Mouse (Mus musculus) liver, embryonic 12.5 days (tissue): ENCODE measurements around the gene Arid3c. TPM values are rescaled to one million over a fixed set of nuclear protein-coding genes. Genes with fewer than 3 reads are reported as not detected.

Experiments used
- ATAC-seq: fragments of 200-750 bp; cut with Nextera tagmentation; 2 replicates; pipeline ENCODE4 v1.8.0; 2017; ENCODE audit warnings: moderate number of reproducible peaks, mild to moderate bottlenecking, moderate library complexity
- H3K27ac ChIP-seq: fragments of 300-500 bp; sonication (generic); 2 replicates; pipeline ENCODE4 v1.5.1; 2016; ENCODE audit warnings: mild to moderate bottlenecking
- H3K27me3 ChIP-seq: fragments of 300-500 bp; sonication (generic); replicated peaks from 2 replicates; pipeline ENCODE4 v1.6.1; 2016; ENCODE audit warnings: mild to moderate bottlenecking, moderate library complexity
- H3K36me3 ChIP-seq: fragments of 300-500 bp; sonication (generic); 2 replicates; pipeline ENCODE4 v1.6.1; 2016; ENCODE audit warnings: mild to moderate bottlenecking, moderate library complexity
- H3K4me1 ChIP-seq: fragments of 300-500 bp; sonication (generic); 2 replicates; pipeline ENCODE4 v1.6.1; 2016
- H3K4me2 ChIP-seq: fragments of 300-500 bp; sonication (generic); 2 replicates; pipeline ENCODE4 v1.6.1; 2016; ENCODE audit warnings: mild to moderate bottlenecking, moderate library complexity
- H3K4me3 ChIP-seq: fragments of 300-500 bp; sonication (generic); 2 replicates; pipeline ENCODE4 v1.5.1; 2016; ENCODE audit warnings: mild to moderate bottlenecking, moderate library complexity
- H3K9ac ChIP-seq: fragments of 300-500 bp; sonication (generic); 2 replicates; pipeline ENCODE4 v1.6.1; 2016; ENCODE audit warnings: mild to moderate bottlenecking, moderate library complexity
- H3K9me3 ChIP-seq: fragments of 300-500 bp; sonication (generic); replicated peaks from 2 replicates; pipeline ENCODE4 v1.6.1; 2016; ENCODE audit warnings: mild to moderate bottlenecking, moderate library complexity
- WGBS: fragments of 180-500 bp; shearing (Covaris S2); methylation state at CpG from one replicate; pipeline ENCODE4 v1.1.7; 2016; ENCODE audit not compliant: insufficient replicate concordance; 5-methylcytosine and 5-hydroxymethylcytosine counted together
- polyA plus RNA-seq: library from polyadenylated mRNA; unstranded; fragments of >200 nt; fragmentation: Nextera tagmentation; extraction: Ambion mirVana; gene quantifications from 2 replicates; pipeline ENCODE4 v1.2.1, GENCODE M21; 2016

The Arid3c gene
- polyA plus RNA-seq, 1 experiment from 2014 or later: not detected

DNA sequence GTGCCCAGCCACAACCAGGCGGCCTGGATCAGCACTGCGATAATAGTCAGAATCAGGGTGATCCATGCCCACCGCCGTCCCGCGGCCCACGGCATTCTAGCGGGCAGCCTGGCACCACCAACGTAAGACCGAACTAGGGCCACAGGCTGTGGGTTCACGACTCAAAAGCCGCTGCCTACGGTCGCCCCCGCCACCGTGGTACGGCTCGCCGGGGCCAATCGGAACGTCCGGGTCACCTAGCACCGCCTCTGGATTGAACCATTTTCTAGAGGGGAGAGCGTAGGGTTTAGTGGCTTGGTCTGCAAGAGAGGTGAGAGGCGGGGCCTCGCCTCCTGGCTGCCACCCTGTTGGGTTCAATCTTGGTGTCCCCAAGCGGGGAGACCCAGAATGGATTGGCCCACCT is 10.2 kb upstream of the Arid3c start:
- Histone ChIP-seq H3K4me3 (peak overlapping the region; percentile 68), H3K4me1 (peaks cover 42% of the 10 kb centered on the region), H3K27me3 (no peaks in the 10 kb centered on the region), H3K36me3 (peaks cover 17% of the 10 kb centered on the region), H3K9me3 (peaks cover 4% of the 10 kb centered on the region), H3K9ac (peak overlapping the region; percentile 71), H3K4me2 (peak overlapping the region; percentile 83), H3K27ac (peak overlapping the region; percentile 70)
- 2% methylated on average over 27 of the region's 27 CpGs for WGBS
- peak; percentile 94 for ATAC-seq

DNA sequence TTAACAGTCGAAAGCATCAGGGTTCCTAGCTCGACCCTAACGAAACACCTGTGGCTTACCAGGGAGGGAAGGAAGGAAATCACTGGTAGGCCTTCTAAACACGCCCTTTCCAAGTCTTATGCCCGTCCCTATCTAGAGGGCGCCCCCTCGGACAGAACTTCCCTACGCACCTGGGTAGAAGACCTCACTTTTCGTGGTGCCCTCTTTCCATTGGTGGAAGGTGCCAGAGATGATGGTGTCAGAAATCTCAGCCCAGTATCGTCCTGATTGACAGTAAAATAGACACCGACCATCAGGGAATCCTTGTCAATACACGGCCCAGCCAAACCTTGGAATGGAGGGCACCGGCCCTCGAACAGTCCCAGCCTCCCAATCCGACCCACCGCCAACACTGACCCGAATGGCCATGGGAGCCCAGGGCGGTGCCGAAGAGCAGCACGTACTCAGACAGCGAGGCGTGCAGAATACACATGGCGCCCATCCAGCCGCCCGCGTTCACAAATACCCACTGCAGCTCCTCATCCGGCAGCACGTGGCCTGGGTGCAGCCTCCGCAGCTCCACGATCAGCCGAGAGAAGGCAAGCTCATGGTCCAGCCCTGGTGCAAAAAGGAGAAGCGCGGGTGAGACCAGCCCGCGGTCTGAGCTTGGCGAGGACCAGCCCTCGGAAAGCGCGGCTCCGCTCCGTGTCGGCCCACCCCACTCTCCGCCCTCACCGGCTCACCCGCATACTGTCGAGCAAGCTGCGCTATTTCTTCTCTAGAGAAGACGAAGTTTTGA is 9.6 kb upstream of the Arid3c start:
- WGBS: under 1% methylated on average over 48 of the region's 48 CpGs
- no peaks in the 10 kb centered on the region for H3K9me3 ChIP-seq
- H3K9ac ChIP-seq: peak overlapping the region; percentile 71
- peaks cover 42% of the 10 kb centered on the region for H3K4me1 ChIP-seq
- peak; percentile 84 for ATAC-seq
- peak overlapping the region; percentile 83 for H3K4me2 ChIP-seq
- peak overlapping the region; percentile 68 for H3K4me3 ChIP-seq
- H3K27ac ChIP-seq: peak overlapping the region; percentile 70
- peaks cover 17% of the 10 kb centered on the region for H3K36me3 ChIP-seq
- no peaks in the 10 kb centered on the region for H3K27me3 ChIP-seq

DNA sequence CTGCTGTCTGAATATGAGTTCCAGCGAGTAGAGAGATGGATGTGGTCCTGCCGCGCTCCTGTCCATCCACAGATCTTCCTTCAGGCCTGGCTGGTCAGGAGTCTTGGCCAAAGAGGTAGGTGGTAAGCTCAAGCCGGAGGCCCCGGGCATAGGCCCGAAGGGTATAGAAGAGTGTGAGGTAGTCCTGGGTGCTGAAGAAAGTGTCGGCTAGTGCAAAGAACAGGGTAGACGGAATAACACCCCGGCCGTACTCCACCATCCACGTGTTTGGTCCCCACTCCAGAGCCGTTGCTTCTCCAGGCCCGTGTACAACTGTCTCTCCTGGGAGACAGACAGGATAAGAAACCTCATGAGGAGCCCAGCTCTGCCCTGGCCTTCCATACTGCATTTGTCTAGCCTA is 8.3 kb upstream of the Arid3c start:
- Histone ChIP-seq H3K4me1 (peaks cover 42% of the 10 kb centered on the region), H3K9me3 (no peaks in the 10 kb centered on the region), H3K36me3 (peaks cover 17% of the 10 kb centered on the region), H3K4me2 (peak overlapping the region; percentile 83; the same call in 1 of the 2 replicates), H3K9ac (no peak overlapping the region), H3K27me3 (peaks cover 8% of the 10 kb centered on the region), H3K27ac (no peak overlapping the region), H3K4me3 (0 out of 2 replicates have a peak overlapping the region, but pooled peaks have one; percentile 68)
- ATAC-seq: no peak
- WGBS: 89% methylated on average over 13 of the region's 13 CpGs

DNA sequence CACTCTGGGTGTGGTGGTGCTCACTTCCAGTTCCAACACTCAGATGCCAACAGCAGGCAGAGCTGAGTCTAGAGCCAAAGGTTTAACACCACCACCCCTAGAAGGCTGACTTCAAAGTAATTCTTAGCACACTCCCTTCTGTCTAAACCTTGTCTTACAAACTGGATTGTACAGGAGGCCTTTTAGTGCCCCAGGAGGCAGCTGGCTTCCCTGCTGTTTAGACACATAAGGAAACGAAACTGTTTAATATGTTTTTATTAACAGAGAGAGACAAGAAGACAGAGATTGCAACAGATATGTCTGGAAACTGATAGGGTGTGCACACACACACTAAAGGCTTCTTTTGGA is 7.3 kb upstream of the Arid3c start:
- no peaks in the 10 kb centered on the region for H3K9me3 ChIP-seq
- peaks cover 17% of the 10 kb centered on the region for H3K36me3 ChIP-seq
- no peak for ATAC-seq
- no peak overlapping the region for H3K4me3 ChIP-seq
- H3K27ac ChIP-seq: no peak overlapping the region
- H3K4me1 ChIP-seq: peaks cover 42% of the 10 kb centered on the region
- no peak overlapping the region for H3K4me2 ChIP-seq
- H3K9ac ChIP-seq: no peak overlapping the region
- WGBS: 80% methylated on average over 1 of the region's 1 CpGs
- peaks cover 18% of the 10 kb centered on the region for H3K27me3 ChIP-seq

DNA sequence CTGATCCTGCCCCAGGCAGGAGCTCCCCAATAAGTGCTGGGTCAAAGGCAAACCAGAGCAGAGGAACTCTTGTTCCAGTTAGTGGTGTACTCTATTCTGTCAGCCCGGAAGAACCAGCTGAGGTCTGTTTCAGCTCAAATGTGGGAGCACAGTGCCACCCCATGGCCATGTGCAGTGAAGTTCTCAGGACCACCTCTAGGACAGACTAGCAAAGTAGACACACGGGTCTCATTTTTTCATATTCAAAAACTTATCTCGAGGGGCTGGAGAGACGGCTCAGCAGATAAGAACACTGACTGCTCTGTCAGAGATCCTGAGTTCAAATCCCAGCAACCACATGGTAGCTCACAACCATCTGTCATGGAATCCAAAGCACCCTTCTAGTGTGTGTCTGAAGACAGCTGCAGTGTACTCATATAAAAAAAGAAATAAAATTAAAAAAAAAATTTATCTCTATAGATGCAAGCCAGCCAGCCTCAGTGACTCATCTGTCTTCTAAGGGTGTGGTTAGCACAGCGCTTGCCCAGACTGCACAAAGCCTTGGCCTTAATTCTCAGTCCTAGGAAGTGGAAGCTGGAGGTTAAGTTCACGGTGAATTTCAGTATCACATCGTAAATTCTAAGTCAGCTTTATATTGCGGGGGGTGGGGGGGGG is 6.8 kb upstream of the Arid3c start:
- H3K9me3 ChIP-seq: no peaks in the 10 kb centered on the region
- peaks cover 17% of the 10 kb centered on the region for H3K36me3 ChIP-seq
- no peak overlapping the region for H3K9ac ChIP-seq
- H3K4me1 ChIP-seq: peaks cover 42% of the 10 kb centered on the region
- no peak overlapping the region for H3K4me2 ChIP-seq
- no peak overlapping the region for H3K4me3 ChIP-seq
- no peak overlapping the region for H3K27ac ChIP-seq
- WGBS: 38% methylated on average over 8 of the region's 8 CpGs
- H3K27me3 ChIP-seq: peaks cover 23% of the 10 kb centered on the region
- no peak for ATAC-seq

DNA sequence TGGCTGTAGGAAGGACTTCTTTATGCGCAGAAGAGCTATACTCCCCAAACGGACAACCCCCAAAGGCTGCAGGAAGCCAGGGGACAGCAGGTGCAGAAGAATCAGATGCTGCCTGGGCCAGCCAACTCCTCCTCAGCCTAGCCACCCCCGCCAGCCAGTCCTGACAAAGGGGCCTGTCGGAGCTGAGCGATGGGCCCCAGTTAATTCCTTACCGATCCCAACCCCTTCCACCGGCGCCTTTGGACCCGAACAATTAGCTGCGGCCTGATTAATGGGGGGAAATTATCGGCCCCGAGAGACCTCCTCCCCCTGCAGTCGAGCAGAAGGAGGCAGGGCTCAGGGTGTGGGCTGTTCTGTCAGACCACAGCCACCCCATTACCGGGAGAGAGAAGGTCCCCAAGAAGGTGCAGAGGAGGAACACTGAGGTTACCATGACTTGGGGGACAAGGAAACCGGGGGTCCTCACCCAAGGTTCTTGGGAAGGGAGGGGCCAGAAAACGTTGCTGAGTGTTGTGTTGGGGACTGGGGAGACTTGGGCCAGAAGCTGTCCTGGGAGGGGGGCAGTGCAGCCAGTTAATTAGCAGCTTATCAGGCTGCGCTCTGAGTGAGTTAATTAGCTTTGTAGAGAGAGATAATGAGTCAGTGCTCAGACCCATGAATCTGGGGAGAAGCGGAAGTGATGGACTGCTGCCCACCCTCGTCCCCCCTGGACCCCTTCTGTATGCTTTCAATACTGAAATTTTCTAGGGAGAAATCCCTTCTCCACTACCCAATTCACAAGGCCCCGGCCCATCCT is 3.9 kb downstream of the Arid3c start:
- 19% methylated on average over 20 of the region's 20 CpGs for WGBS
- Histone ChIP-seq H3K27ac (no peak overlapping the region), H3K4me2 (no peak overlapping the region), H3K9me3 (no peaks in the 10 kb centered on the region), H3K9ac (no peak overlapping the region), H3K27me3 (peaks cover 85% of the 10 kb centered on the region), H3K4me1 (peaks cover 24% of the 10 kb centered on the region), H3K36me3 (no peaks in the 10 kb centered on the region), H3K4me3 (no peak overlapping the region)
- no peak for ATAC-seq

DNA sequence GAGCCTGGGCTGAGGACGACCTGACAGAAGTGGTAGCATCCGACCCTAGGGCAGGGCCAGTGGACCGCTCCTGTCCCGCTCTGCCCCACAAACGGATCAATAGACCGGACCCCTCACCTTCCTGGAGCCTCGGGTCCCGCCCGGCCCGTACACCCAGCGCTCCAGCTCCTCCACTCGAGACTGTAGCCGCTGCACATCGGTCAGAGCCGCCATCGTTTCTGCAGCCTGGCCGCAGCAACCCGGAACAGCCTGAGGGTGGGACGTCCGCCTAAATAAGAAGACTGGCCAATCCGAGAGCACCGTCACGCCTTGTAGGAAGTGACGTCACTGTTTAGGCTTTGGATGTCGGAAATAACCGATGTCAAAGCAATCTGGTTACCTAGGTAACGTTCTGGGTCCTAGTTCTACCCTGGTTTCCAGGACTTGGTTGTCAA is 8.0 kb downstream of the Arid3c start, which contains the start of gene Dctn3:
Gene Dctn3, minus strand, starts transcription at position 253 of the 434 bp plus-strand sequence.
- no peaks in the 10 kb centered on the region for H3K9me3 ChIP-seq
- H3K4me1 ChIP-seq: peaks cover 28% of the 10 kb centered on the region
- 0 out of 2 replicates have a peak within 1 kb of the TSS, but pooled peaks have one; percentile 48 for H3K27ac ChIP-seq
- peaks cover 26% of the 10 kb centered on the region for H3K36me3 ChIP-seq
- WGBS: under 1% methylated on average over 27 of the region's 27 CpGs
- peak within 1 kb of the TSS; percentile 87 for H3K4me3 ChIP-seq
- H3K27me3 ChIP-seq: peaks cover 46% of the 10 kb centered on the region
- ATAC-seq: peak; percentile 93
- peak within 1 kb of the TSS; percentile 82 for H3K4me2 ChIP-seq
- peak within 1 kb of the TSS; percentile 83 for H3K9ac ChIP-seq

DNA sequence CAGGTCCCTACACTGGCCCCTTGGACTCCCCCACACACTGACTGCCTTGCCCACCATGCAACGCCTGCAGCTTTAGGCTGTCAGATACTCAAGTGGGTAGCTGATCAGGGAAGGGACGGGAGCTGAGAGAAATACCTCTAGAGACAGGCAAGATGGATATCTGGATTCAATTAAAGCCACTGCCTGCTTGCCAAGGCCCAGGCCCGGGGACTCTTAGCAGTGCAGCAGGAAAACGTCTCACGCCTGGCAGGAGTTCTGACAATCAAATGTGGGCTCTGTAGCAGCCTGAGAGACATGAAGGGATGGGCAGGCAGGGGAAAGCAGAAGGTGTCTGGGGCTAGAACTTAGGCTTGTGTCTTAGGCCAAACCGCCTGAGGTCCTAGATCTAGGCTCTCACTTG is 14.1 kb downstream of the Arid3c start:
- H3K4me1 ChIP-seq: peaks cover 27% of the 10 kb centered on the region
- no peak overlapping the region for H3K4me3 ChIP-seq
- no peak overlapping the region for H3K9ac ChIP-seq
- no peaks in the 10 kb centered on the region for H3K9me3 ChIP-seq
- no peaks in the 10 kb centered on the region for H3K27me3 ChIP-seq
- H3K4me2 ChIP-seq: no peak overlapping the region
- no peak overlapping the region for H3K27ac ChIP-seq
- H3K36me3 ChIP-seq: peaks cover 55% of the 10 kb centered on the region
- no peak for ATAC-seq
- WGBS: 75% methylated on average over 6 of the region's 6 CpGs

DNA sequence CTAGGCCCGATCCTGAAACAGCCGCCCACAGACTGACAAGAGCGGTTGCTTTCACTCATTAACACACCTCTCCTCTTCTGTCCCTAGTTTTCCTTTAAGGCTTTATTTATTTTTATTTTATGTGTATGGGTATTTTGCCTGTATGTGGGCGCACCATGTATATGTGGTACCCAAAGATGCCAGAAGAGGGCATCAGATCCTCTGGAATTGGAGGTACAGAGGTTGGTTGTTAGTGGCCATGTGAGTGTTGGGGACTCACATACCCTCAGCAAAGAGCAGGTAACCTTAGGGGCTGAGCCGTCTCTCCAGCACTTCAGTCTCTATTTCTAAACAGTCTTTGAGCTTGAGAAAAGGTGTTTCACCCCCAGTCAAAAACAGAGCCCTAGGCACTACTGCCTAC is 15.3 kb downstream of the Arid3c start:
- Histone ChIP-seq H3K9ac (no peak overlapping the region), H3K9me3 (no peaks in the 10 kb centered on the region), H3K4me3 (no peak overlapping the region), H3K4me2 (no peak overlapping the region), H3K4me1 (peaks cover 27% of the 10 kb centered on the region), H3K27me3 (no peaks in the 10 kb centered on the region), H3K36me3 (peaks cover 67% of the 10 kb centered on the region), H3K27ac (no peak overlapping the region)
- WGBS: 82% methylated on average over 5 of the region's 5 CpGs
- ATAC-seq: no peak

DNA sequence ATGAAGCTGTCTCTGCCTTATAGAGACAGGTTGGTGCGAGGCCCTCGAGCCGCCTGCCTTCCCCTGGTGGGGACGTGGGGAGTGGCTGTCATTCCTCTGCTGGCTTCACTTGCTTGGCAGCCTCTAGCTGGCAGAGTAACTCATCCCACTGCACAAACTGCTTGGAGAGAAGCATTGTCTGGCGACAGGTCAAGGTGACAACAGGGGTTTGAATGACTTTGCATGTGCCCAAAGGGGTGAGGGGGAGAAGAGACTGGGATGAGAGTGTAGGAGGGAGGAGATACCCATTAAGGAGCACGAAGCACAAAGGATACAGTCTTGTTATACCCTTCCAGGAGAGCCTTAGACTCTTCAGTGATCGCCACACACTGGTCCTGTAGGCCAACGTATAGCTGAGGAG is 15.9 kb downstream of the Arid3c start:
- H3K4me3 ChIP-seq: no peak overlapping the region
- no peaks in the 10 kb centered on the region for H3K9me3 ChIP-seq
- H3K27me3 ChIP-seq: no peaks in the 10 kb centered on the region
- no peak overlapping the region for H3K9ac ChIP-seq
- H3K4me2 ChIP-seq: no peak overlapping the region
- H3K4me1 ChIP-seq: peaks cover 27% of the 10 kb centered on the region
- peaks cover 65% of the 10 kb centered on the region for H3K36me3 ChIP-seq
- H3K27ac ChIP-seq: no peak overlapping the region
- WGBS: 68% methylated on average over 8 of the region's 8 CpGs
- no peak for ATAC-seq

DNA sequence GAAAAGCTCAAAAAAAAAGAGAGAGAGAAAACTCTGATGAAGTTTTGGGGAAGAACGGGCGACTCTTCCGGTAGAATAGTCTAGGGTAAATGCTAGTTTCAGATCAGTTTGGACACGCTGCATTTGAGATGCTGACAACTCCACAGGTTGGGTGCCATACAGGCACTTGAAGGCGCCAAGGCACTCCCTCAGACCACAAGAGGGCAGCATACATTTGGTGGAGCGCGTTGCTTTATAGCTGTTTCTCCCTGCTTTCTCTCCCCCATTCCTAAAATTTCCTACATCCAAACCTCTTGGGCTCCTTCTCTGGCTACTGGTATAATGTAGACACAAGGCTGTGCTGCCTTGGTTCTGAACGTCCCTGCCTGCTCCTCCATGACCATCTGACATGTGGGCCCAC is 16.7 kb downstream of the Arid3c start:
- H3K9me3 ChIP-seq: no peaks in the 10 kb centered on the region
- peak overlapping the region; percentile 89 for H3K4me3 ChIP-seq
- H3K4me2 ChIP-seq: peak overlapping the region; percentile 92
- 24% methylated on average over 8 of the region's 8 CpGs for WGBS
- no peak for ATAC-seq
- no peak overlapping the region for H3K9ac ChIP-seq
- peaks cover 27% of the 10 kb centered on the region for H3K4me1 ChIP-seq
- H3K27me3 ChIP-seq: no peaks in the 10 kb centered on the region
- H3K36me3 ChIP-seq: peaks cover 56% of the 10 kb centered on the region
- no peak overlapping the region for H3K27ac ChIP-seq
